Mouse (Mus musculus) gastrocnemius, postnatal 10 days (tissue): ENCODE results near the gene Dmpk. TPM values are rescaled to one million over a fixed set of nuclear protein-coding genes. Genes with fewer than 3 reads are reported as not detected.

ENCODE experiments used
- microRNA-seq, 2 experiments: library from miRNA; unstranded; fragments of <30 nt; microRNA quantifications; one replicate each; pipeline ENCODE4 v1.2.0; 2021
- total RNA-seq, 2 experiments: library from RNA; stranded (reverse); gene quantifications; 2 replicates each; pipeline ENCODE4 v1.2.3; 2021

The Dmpk gene
- total RNA-seq, 2 experiments from 2014 or later: 256 to 267 TPM

Small RNAs within 50 kb of the gene (microRNA-seq; reads per million reads assigned to microRNA genes)
- gene Mir3100: 5.3 to 7.6 reads per million in 2 experiments

Other genes starting within 250 kb of the Dmpk start
- 1 to 10 TPM; 3.1 to 3.6 TPM for gene Mill2, start 243.9 kb upstream of the Dmpk start, total RNA-seq
- 1 to 10 TPM in 1 of 2 experiments, under 1 TPM in 1; 0.73 to 3.7 TPM for gene Pglyrp1, start 212.5 kb upstream of the Dmpk start, total RNA-seq
- 1 to 10 TPM; 5.9 to 9.4 TPM for gene Ccdc61, start 173.4 kb upstream of the Dmpk start, total RNA-seq
- gene Nova2, start 158.0 kb upstream of the Dmpk start, total RNA-seq: 1 to 10 TPM; 2.9 to 4.1 TPM
- gene Nanos2, start 96.4 kb upstream of the Dmpk start, total RNA-seq: not detected
- 1 to 10 TPM; 2.0 to 3.5 TPM for gene Mypop, start 92.6 kb upstream of the Dmpk start, total RNA-seq
- gene Irf2bp1, start 79.8 kb upstream of the Dmpk start, total RNA-seq: 10 to 100 TPM; 20.4 to 24.0 TPM
- gene Foxa3, start 60.3 kb upstream of the Dmpk start, total RNA-seq: under 1 TPM in 1 of 2 experiments, not detected in 1; 0.16 TPM
- gene Sympk, start 59.5 kb upstream of the Dmpk start, total RNA-seq: 10 to 100 TPM; 39.9 to 45.0 TPM
- gene Rsph6a, start 29.2 kb upstream of the Dmpk start, total RNA-seq: not detected
- gene Dmwd, start 7.6 kb upstream of the Dmpk start, total RNA-seq: 10 to 100 TPM; 26.6 to 31.8 TPM
- gene Six5, start 10.7 kb downstream of the Dmpk start, total RNA-seq: 1 to 10 TPM; 5.3 to 7.8 TPM
- under 1 TPM in 1 of 2 experiments, not detected in 1; 0.14 TPM for gene Gm4969, start 34.5 kb downstream of the Dmpk start, total RNA-seq
- gene Fbxo46, start 36.0 kb downstream of the Dmpk start, total RNA-seq: 1 to 10 TPM; 2.7 to 4.2 TPM
- gene Qpctl, start 65.4 kb downstream of the Dmpk start, total RNA-seq: 1 to 10 TPM; 5.0 to 5.5 TPM
- gene Snrpd2, start 65.9 kb downstream of the Dmpk start, total RNA-seq: 10 to 100 TPM; 72.9 to 77.4 TPM
- gene Gipr, start 82.3 kb downstream of the Dmpk start, total RNA-seq: under 1 TPM in 1 of 2 experiments, not detected in 1; 0.14 TPM
- 10 to 100 TPM; 14.9 to 17.6 TPM for gene Eml2, start 92.6 kb downstream of the Dmpk start, total RNA-seq
- gene Gpr4, start 128.7 kb downstream of the Dmpk start, total RNA-seq: 1 to 10 TPM; 2.3 to 3.4 TPM
- 10 to 100 TPM; 36.9 to 37.8 TPM for gene Opa3, start 144.5 kb downstream of the Dmpk start, total RNA-seq
- 10 to 100 TPM; 35.7 to 53.5 TPM for gene Vasp, start 188.0 kb downstream of the Dmpk start, total RNA-seq
- not detected for gene Ppm1n, start 196.2 kb downstream of the Dmpk start, total RNA-seq
- 100 to 1,000 TPM; 669 to 730 TPM for gene Rtn2, start 198.8 kb downstream of the Dmpk start, total RNA-seq
- gene Fosb, start 226.2 kb downstream of the Dmpk start, total RNA-seq: 1 to 10 TPM in 1 of 2 experiments, under 1 TPM in 1; 0.80 to 1.7 TPM